Comparison of ENCODE assay signal across 27 mouse cellular contexts in genomic region chrX:106582197-106582596, GRCm38 (mm10). TPM values are rescaled to one million over a fixed set of nuclear protein-coding genes. Genes with fewer than 3 reads are reported as not detected.
"Had no signal": no experiment of that assay in that cellular context is flagged by ENCODE, and none has a peak within 500 bp of the region (broad histone marks: within the 10 kb centered on the region; RNA-seq: fewer than 3 reads in every experiment).

No protein-coding gene starts in this region.

- H3K9me3 ChIP-seq: limb, embryonic 13.5 days; liver, embryonic 12.5 days; liver, embryonic 15.5 days; lung, embryonic 15.5 days; megakaryocyte, embryonic 14.5 days; midbrain, embryonic 15.5 days; neural tube, embryonic 12.5 days; neural tube, embryonic 15.5 days; stomach, embryonic 15.5 days had no signal

- H3K9ac ChIP-seq: limb, embryonic 13.5 days; liver, embryonic 12.5 days; liver, embryonic 15.5 days; lung, embryonic 15.5 days; midbrain, embryonic 15.5 days; neural tube, embryonic 12.5 days; neural tube, embryonic 15.5 days; stomach, embryonic 15.5 days had no signal

- DNase-seq: kidney, adult 2 months; kidney, postnatal 14 days; kidney, postnatal 4 days; layer of hippocampus, postnatal 36 days; liver; lung, adult 18-20 months; lung, postnatal 10 days; lung, postnatal 36 days; retina, postnatal 1 day; right cerebral cortex, postnatal 25 days; spleen, adult 18-20 months; thymus, postnatal 36 days had no signal

- H3K27me3 ChIP-seq: liver, embryonic 12.5 days; liver, embryonic 15.5 days; lung, embryonic 15.5 days; megakaryocyte, embryonic 14.5 days; midbrain, embryonic 15.5 days; neural tube, embryonic 12.5 days; neural tube, embryonic 15.5 days; stomach, embryonic 15.5 days had no signal

- H3K4me1 ChIP-seq: limb, embryonic 13.5 days; liver, embryonic 12.5 days; liver, embryonic 15.5 days; lung, embryonic 15.5 days; megakaryocyte, embryonic 14.5 days; midbrain, embryonic 15.5 days; neural tube, embryonic 12.5 days; neural tube, embryonic 15.5 days; stomach, embryonic 15.5 days had no signal

- H3K27ac ChIP-seq: layer of hippocampus, adult 2 months; left cerebral cortex, adult 2 months; limb, embryonic 13.5 days; liver, embryonic 12.5 days; liver, embryonic 15.5 days; lung, embryonic 15.5 days; midbrain, embryonic 15.5 days; neural tube, embryonic 12.5 days; neural tube, embryonic 15.5 days; stomach, embryonic 15.5 days had no signal

- ATAC-seq: intestine, embryonic 16.5 days; liver, embryonic 12.5 days; midbrain, embryonic 15.5 days had no signal

- H3K4me3 ChIP-seq: layer of hippocampus, adult 2 months; left cerebral cortex, adult 2 months; limb, embryonic 13.5 days; liver, embryonic 12.5 days; liver, embryonic 15.5 days; lung, embryonic 15.5 days; megakaryocyte, embryonic 14.5 days; midbrain, embryonic 15.5 days; neural tube, embryonic 12.5 days; neural tube, embryonic 15.5 days; stomach, embryonic 15.5 days had no signal

- H3K36me3 ChIP-seq: limb, embryonic 13.5 days; liver, embryonic 12.5 days; liver, embryonic 15.5 days; lung, embryonic 15.5 days; midbrain, embryonic 15.5 days; neural tube, embryonic 12.5 days; neural tube, embryonic 15.5 days; stomach, embryonic 15.5 days had no signal

- H3K4me2 ChIP-seq: limb, embryonic 13.5 days; liver, embryonic 12.5 days; liver, embryonic 15.5 days; lung, embryonic 15.5 days; midbrain, embryonic 11.5 days; midbrain, embryonic 15.5 days; neural tube, embryonic 12.5 days; neural tube, embryonic 15.5 days; stomach, embryonic 15.5 days had no signal

RNA-seq across cellular contexts. Expression of gene Gm5127, which starts 0.8 kb away (rescaled TPM):
- total RNA-seq: layer of hippocampus, postnatal 10 days; left cerebral cortex, postnatal 10 days had no signal
- polyA plus RNA-seq: intestine, embryonic 16.5 days; liver, embryonic 12.5 days; liver, embryonic 15.5 days; lung, embryonic 15.5 days had no signal
